Mouse (Mus musculus): ENCODE measurements around the gene Max. TPM values are rescaled to one million over a fixed set of nuclear protein-coding genes. Genes with fewer than 3 reads are reported as not detected.

Max gene
- total RNA-seq (2021): 10 to 100 TPM; 37.6 to 41.1 TPM

GRCm38 (mm10) chr12:76961932-76962891 is at the start of gene Max:
Max (minus strand) TSS chr12:76962201.
- peak; percentile 99 for DNase-seq

- peak; percentile 37 for DNase-seq
Measured at GRCm38 (mm10) chr12:77011092-77011720, 49.2 kb upstream of the Max start.

- peak; percentile 23 for DNase-seq
Measured at GRCm38 (mm10) chr12:77009202-77010030, 47.4 kb upstream of the Max start.

GRCm38 (mm10) chr12:77004893-77005292 is 42.9 kb upstream of the Max start:
- DNase-seq: no peak

GRCm38 (mm10) chr12:77002551-77003228 is 40.7 kb upstream of the Max start:
- no peak for DNase-seq

- DNase-seq: no peak
Measured at GRCm38 (mm10) chr12:77001312-77001711, 39.3 kb upstream of the Max start.

- DNase-seq: peak; percentile 67
Measured at GRCm38 (mm10) chr12:77000705-77001284, 38.8 kb upstream of the Max start.

GRCm38 (mm10) chr12:77000096-77000704 is 38.2 kb upstream of the Max start:
- DNase-seq: peak; percentile 70

GRCm38 (mm10) chr12:76994766-76995165 is 32.8 kb upstream of the Max start:
- no peak for DNase-seq

- DNase-seq: peak; percentile 17
Measured at GRCm38 (mm10) chr12:76992891-76993529, 31.0 kb upstream of the Max start.

GRCm38 (mm10) chr12:76982818-76983471 is 20.9 kb upstream of the Max start:
- DNase-seq: no peak

- no peak for DNase-seq
Measured at GRCm38 (mm10) chr12:76979530-76979929, 17.5 kb upstream of the Max start.

GRCm38 (mm10) chr12:76972669-76973068 is 10.7 kb upstream of the Max start:
- DNase-seq: no peak

GRCm38 (mm10) chr12:76972241-76972640 is 10.2 kb upstream of the Max start:
- peak; percentile 24 for DNase-seq

- DNase-seq: no peak
Measured at GRCm38 (mm10) chr12:76971642-76972221, 9.7 kb upstream of the Max start.

- no peak for DNase-seq
Measured at GRCm38 (mm10) chr12:76965876-76966275, 3.9 kb upstream of the Max start.

GRCm38 (mm10) chr12:76965089-76965488 is 3.1 kb upstream of the Max start:
- DNase-seq: no peak

GRCm38 (mm10) chr12:76961052-76961931 is 709 bp downstream of the Max start:
- DNase-seq: no peak

GRCm38 (mm10) chr12:76957688-76958087 is 4.3 kb downstream of the Max start:
- DNase-seq: no peak
